Mouse (Mus musculus) cerebellum, adult 2 months (tissue): ENCODE results near the gene Ebf4.

ENCODE experiments used
- CTCF ChIP-seq: fragments of 200-500 bp; IDR thresholded peaks from 2 replicates; pipeline ENCODE4 v1.5.1; 2011; ENCODE audit warnings: low read depth, mild to moderate bottlenecking, control low read depth, low read length, moderate library complexity, borderline replicate concordance; ENCODE audit not compliant: insufficient read depth
- POLR2A ChIP-seq: fragments of 200-500 bp; IDR thresholded peaks from 2 replicates; pipeline ENCODE4 v1.6.1; 2011; ENCODE audit warnings: low read length, control low read depth, borderline replicate concordance; ENCODE audit not compliant: insufficient read depth

DNA sequence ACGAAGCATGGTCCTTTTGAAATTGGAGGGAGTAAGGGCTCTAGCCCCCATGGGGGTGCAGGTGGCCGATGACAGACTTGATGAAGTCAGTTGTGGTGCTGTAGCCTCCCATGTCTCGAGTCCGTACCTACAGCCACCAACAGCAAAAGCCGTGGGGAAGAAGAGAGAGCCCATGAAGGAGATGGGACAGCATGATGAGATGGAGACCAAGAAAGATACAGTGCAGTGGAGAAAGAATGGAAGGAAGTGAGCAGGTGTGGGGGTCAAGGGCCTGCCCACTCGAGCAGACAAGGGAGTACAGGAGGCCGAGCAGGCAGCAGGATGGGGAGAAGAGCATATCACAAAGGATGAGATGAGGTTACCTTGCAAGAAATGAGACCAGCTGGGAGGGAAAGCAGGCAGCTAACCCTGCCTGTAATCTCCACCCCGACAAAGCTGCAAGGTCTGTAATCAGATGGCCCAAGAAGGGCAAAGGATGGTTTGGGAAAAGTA is 15.3 kb upstream of the Ebf4 start:
- TF ChIP-seq CTCF: no peak
- 0 out of 2 replicates have a peak, but pooled peaks have one; percentile 11 for TF ChIP-seq POLR2A
